Mouse (Mus musculus): Measurements from ENCODE around the gene Ptges3l. TPM values are rescaled to one million over a fixed set of nuclear protein-coding genes. Genes with fewer than 3 reads are reported as not detected.
"Not testable (repeated sequence)": the region's sequence is repeated elsewhere in the genome, so short reads cannot be mapped to it uniquely, and the experiment has no call there.

Ptges3l gene
- polyA plus RNA-seq, 1 experiment from 2014 or later, result 10.3 TPM

DNA sequence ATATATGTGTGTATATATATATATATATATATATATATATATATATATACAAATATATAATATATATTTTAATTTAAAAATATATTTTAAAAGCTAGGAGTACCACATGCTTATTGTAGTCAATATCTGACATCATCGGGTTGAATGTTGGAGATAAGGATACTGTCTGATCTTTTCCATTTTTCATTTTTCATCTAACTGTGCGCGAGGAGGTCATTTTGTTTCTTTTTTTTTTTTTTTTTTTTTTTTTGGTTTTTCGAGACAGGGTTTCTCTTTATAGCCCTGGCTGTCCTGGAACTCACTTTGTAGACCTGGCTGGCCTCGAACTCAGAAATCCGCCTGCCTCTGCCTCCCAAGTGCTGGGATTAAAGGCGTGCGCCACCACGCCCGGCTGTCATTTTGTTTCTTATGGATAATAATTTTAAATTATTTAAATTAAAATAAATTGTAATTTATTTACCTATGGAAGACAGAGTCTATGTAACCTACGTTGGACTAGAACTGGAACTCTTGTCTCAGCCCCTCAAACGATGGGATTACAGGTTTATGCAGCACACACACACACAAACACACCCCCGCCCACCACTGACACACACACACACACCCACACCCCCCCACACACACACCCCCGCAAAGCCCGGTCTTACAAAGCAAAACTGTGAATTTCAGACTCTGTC, 16.5 kb upstream of the Ptges3l start:
- WGBS, result 38% methylated on average over 14 of the region's 15 CpGs
- not testable (repeated sequence) for H3K27me3 ChIP-seq (ENCODE audit: control insufficient read depth, insufficient read depth, low read length); ATAC-seq (ENCODE audit: low FRiP score, low TSS enrichment); H3K4me2 ChIP-seq (replicated peaks; ENCODE audit: low read depth, low read length); H3K9ac ChIP-seq (ENCODE audit: low read depth, low read length); H3K9me3 ChIP-seq (ENCODE audit: control insufficient read depth, low read length); H3K27ac ChIP-seq (ENCODE audit: low read depth, low read length); H3K4me1 ChIP-seq (ENCODE audit: control insufficient read depth, insufficient read depth, low read length)
- H3K4me3 ChIP-seq (ENCODE audit: low read length), result peak overlapping the region; percentile 17; the same call in 1 of the 2 replicates
- H3K36me3 ChIP-seq (ENCODE audit: control insufficient read depth, insufficient read depth, low read length), result peaks cover 27% of the 10 kb centered on the region

DNA sequence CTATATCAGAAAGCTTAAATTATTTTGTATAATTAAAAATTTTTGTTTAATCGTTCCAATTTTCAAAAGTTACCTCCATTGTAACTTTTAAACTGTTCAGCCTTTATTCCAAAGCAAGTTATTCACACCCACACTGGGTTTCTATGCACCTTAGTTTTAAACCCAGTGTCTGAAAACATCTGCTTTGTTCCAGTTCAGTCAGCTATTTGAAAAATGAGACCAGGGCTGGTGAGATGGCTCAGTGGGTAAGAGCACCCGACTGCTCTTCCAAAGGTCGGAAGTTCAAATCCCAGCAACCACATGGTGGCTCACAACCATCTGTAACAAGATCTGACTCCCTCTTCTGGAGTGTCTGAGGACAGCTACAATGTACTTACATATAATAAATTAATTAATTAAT, 12.9 kb upstream of the Ptges3l start:
- 50% methylated on average over 3 of the region's 3 CpGs for WGBS
- H3K9ac ChIP-seq (ENCODE audit: low read depth, low read length); H3K27me3 ChIP-seq (ENCODE audit: control insufficient read depth, insufficient read depth, low read length); H3K4me1 ChIP-seq (ENCODE audit: control insufficient read depth, insufficient read depth, low read length); H3K9me3 ChIP-seq (ENCODE audit: control insufficient read depth, low read length); H3K4me2 ChIP-seq (replicated peaks; ENCODE audit: low read depth, low read length); H3K4me3 ChIP-seq (ENCODE audit: low read length); H3K27ac ChIP-seq (ENCODE audit: low read depth, low read length); ATAC-seq (ENCODE audit: low FRiP score, low TSS enrichment): not testable (repeated sequence)
- peaks cover 23% of the 10 kb centered on the region for H3K36me3 ChIP-seq (ENCODE audit: control insufficient read depth, insufficient read depth, low read length)

DNA sequence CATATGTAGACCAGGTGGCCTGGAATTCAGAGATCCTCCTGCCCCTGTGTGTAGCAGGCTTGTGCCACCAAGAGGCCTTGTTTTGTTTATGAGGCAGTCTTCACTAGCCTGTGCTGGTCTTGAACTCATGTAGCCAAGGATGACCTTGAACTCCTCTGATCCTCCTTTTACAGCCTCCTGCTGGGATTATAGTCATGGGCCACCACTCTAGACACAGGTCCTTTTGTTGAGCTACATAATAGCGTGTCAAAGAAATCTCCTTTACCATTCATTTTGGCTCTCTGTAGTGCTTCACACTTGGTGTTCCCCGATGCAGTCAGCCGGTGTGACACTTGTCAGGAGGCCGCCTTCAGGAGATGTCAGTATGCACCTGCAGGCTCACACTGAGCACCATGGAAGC, 11.8 kb upstream of the Ptges3l start:
- no peaks in the 10 kb centered on the region for H3K9me3 ChIP-seq (ENCODE audit: control insufficient read depth, low read length)
- no peaks in the 10 kb centered on the region for H3K4me1 ChIP-seq (ENCODE audit: control insufficient read depth, insufficient read depth, low read length)
- no peak overlapping the region for H3K9ac ChIP-seq (ENCODE audit: low read depth, low read length)
- no peaks in the 10 kb centered on the region for H3K27me3 ChIP-seq (ENCODE audit: control insufficient read depth, insufficient read depth, low read length)
- no peak for ATAC-seq (ENCODE audit: low FRiP score, low TSS enrichment)
- 85% methylated on average over 4 of the region's 4 CpGs for WGBS
- no peak overlapping the region for H3K27ac ChIP-seq (ENCODE audit: low read depth, low read length)
- peaks cover 30% of the 10 kb centered on the region for H3K36me3 ChIP-seq (ENCODE audit: control insufficient read depth, insufficient read depth, low read length)
- no peak overlapping the region for H3K4me3 ChIP-seq (ENCODE audit: low read length)
- no peak overlapping the region for H3K4me2 ChIP-seq (replicated peaks; ENCODE audit: low read depth, low read length)

DNA sequence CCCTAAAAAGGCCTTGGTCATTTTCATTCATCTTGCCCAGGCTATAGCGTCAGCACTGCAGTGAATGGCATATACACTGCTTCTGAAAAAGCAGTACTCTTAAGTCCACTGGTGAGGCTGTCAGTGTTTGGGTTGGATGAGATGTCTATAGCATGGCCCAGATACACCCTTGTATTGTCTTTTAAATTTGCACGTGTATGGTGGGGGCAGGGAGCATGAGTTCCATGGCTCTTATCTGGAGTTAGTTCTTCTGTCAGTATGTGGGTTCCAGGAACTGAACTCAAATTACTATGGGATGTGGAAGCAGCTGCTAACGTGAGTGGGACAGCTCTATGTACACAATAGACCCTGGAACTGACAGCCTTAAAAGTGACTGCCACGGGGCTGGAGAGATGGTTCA, 10.7 kb upstream of the Ptges3l start:
- ATAC-seq (ENCODE audit: low FRiP score, low TSS enrichment), result no peak
- H3K9me3 ChIP-seq (ENCODE audit: control insufficient read depth, low read length), result no peaks in the 10 kb centered on the region
- 86% methylated on average over 4 of the region's 4 CpGs for WGBS
- no peak overlapping the region for H3K4me2 ChIP-seq (replicated peaks; ENCODE audit: low read depth, low read length)
- H3K27me3 ChIP-seq (ENCODE audit: control insufficient read depth, insufficient read depth, low read length), result no peaks in the 10 kb centered on the region
- no peaks in the 10 kb centered on the region for H3K4me1 ChIP-seq (ENCODE audit: control insufficient read depth, insufficient read depth, low read length)
- no peak overlapping the region for H3K9ac ChIP-seq (ENCODE audit: low read depth, low read length)
- no peak overlapping the region for H3K4me3 ChIP-seq (ENCODE audit: low read length)
- no peak overlapping the region for H3K27ac ChIP-seq (ENCODE audit: low read depth, low read length)
- peaks cover 41% of the 10 kb centered on the region for H3K36me3 ChIP-seq (ENCODE audit: control insufficient read depth, insufficient read depth, low read length)

DNA sequence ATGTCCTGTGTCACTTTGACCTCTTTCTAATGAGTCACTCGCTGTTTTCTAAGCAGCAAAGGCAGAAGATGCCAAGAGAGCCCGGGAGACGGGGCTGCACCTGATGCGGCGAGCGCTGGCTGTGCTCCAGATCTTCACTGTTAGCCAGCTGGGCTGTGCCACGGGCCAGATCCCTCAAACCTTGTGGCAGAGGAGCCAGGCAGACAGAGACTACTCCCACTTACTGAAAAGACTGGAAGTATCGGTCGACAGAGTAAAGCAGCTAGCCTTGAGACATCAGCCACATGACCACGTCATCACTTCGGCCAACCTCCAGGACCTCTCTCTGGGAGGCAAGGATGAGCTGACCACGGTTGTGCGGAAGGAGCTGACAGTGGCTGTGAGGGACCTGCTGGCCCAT, 8.3 kb upstream of the Ptges3l start:
- H3K9ac ChIP-seq (ENCODE audit: low read depth, low read length), result no peak overlapping the region
- peaks cover 55% of the 10 kb centered on the region for H3K36me3 ChIP-seq (ENCODE audit: control insufficient read depth, insufficient read depth, low read length)
- no peaks in the 10 kb centered on the region for H3K4me1 ChIP-seq (ENCODE audit: control insufficient read depth, insufficient read depth, low read length)
- H3K27me3 ChIP-seq (ENCODE audit: control insufficient read depth, insufficient read depth, low read length), result no peaks in the 10 kb centered on the region
- no peak overlapping the region for H3K27ac ChIP-seq (ENCODE audit: low read depth, low read length)
- 92% methylated on average over 13 of the region's 13 CpGs for WGBS
- H3K4me3 ChIP-seq (ENCODE audit: low read length), result no peak overlapping the region
- H3K4me2 ChIP-seq (replicated peaks; ENCODE audit: low read depth, low read length), result no peak overlapping the region
- ATAC-seq (ENCODE audit: low FRiP score, low TSS enrichment), result no peak
- H3K9me3 ChIP-seq (ENCODE audit: control insufficient read depth, low read length), result no peaks in the 10 kb centered on the region

DNA sequence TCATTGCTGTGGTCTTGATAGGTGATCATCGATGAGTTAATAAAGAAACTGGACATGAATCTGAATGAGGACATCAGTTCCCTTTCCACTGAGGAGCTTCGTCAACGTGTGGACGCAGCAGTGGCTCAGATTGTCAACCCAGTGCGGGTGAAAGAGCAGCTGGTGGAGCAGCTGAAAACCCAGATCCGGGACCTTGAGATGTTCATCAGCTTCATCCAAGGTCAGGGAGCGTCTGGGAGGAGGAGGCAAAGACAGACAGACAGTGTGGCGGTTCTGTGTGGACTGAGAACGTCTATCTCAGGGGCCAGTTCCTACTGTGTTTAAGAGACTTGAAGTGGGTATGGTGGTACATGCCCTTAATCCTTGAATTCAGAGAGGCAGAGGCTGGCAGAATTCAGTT, 6.2 kb upstream of the Ptges3l start:
- H3K36me3 ChIP-seq (ENCODE audit: control insufficient read depth, insufficient read depth, low read length), result peaks cover 55% of the 10 kb centered on the region
- no peak overlapping the region for H3K9ac ChIP-seq (ENCODE audit: low read depth, low read length)
- no peak overlapping the region for H3K27ac ChIP-seq (ENCODE audit: low read depth, low read length)
- no peak overlapping the region for H3K4me3 ChIP-seq (ENCODE audit: low read length)
- no peak overlapping the region for H3K4me2 ChIP-seq (replicated peaks; ENCODE audit: low read depth, low read length)
- H3K9me3 ChIP-seq (ENCODE audit: control insufficient read depth, low read length), result no peaks in the 10 kb centered on the region
- 91% methylated on average over 9 of the region's 9 CpGs for WGBS
- no peak for ATAC-seq (ENCODE audit: low FRiP score, low TSS enrichment)
- peaks cover 7% of the 10 kb centered on the region for H3K4me1 ChIP-seq (ENCODE audit: control insufficient read depth, insufficient read depth, low read length)
- H3K27me3 ChIP-seq (ENCODE audit: control insufficient read depth, insufficient read depth, low read length), result no peaks in the 10 kb centered on the region

DNA sequence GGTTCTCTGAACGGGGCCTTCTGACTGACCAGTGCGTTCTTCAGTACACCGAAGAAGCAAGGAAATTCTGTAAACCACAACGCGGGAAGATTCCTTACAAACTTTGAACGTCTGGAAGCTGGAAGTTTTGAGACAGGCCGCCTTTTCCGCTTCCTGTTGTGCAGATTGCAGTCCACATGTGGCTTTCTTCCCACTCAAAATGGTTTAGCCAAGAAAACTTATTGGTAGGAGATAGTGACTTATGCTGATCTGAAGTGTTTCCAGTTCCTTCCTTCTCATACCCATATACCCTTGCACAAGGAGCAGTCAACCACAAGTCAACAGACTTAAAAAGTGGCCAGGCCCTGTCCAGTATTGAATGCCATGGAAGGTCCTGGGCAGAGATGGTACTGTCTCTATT, 1.0 kb upstream of the Ptges3l start:
- H3K27ac ChIP-seq (ENCODE audit: low read depth, low read length), result no peak overlapping the region
- peaks cover 19% of the 10 kb centered on the region for H3K4me1 ChIP-seq (ENCODE audit: control insufficient read depth, insufficient read depth, low read length)
- H3K9ac ChIP-seq (ENCODE audit: low read depth, low read length), result peak overlapping the region; percentile 82
- peak overlapping the region; percentile 95 for H3K4me3 ChIP-seq (ENCODE audit: low read length)
- ATAC-seq (ENCODE audit: low FRiP score, low TSS enrichment), result no peak
- 63% methylated on average over 8 of the region's 8 CpGs for WGBS
- H3K9me3 ChIP-seq (ENCODE audit: control insufficient read depth, low read length), result no peaks in the 10 kb centered on the region
- H3K27me3 ChIP-seq (ENCODE audit: control insufficient read depth, insufficient read depth, low read length), result no peaks in the 10 kb centered on the region
- peaks cover 18% of the 10 kb centered on the region for H3K36me3 ChIP-seq (ENCODE audit: control insufficient read depth, insufficient read depth, low read length)
- peak overlapping the region; percentile 78 for H3K4me2 ChIP-seq (replicated peaks; ENCODE audit: low read depth, low read length)

DNA sequence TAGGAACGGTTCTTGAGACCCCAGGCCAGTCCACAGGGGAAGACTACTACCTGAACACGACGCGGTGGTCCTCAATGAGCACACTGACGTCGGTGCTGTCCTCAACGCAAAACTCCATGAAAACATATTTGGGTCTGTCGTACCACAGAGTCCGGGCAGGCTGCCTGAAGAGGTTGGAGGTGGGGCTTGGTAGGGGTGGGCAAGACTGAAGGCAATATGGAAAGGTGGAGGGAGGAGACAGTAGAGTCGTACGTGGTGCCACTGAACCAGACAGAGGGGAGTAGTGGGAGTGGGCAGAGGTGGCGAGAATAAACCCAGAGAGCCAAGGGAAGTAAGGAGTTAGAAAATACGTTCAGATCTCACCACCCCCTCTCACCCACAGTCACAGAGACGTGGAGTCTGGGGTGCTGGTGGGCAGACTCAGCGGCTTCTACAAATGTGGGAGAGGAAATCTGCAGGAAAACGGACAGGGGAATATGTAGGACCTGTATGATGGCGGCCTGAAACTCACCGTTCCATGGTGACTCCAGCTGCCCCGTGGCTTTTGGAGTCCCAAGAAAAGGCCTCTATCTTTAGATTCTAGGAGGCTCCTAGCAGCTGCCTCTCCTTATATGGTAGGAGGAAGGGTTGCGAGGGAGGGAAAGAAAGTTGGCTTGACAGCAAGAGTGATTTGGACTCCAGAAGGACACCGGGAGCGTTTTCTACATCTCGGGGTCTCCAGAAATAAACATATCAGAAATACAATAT, 855 bp downstream of the Ptges3l start, which contains the start of gene Gm27029:
Gene Gm27029 (minus strand): TSS at position 692 of the 747 bp plus-strand sequence.
- H3K9ac ChIP-seq (ENCODE audit: low read depth, low read length), result peak within 1 kb of the TSS; percentile 82
- peak within 1 kb of the TSS; percentile 78 for H3K4me2 ChIP-seq (replicated peaks; ENCODE audit: low read depth, low read length)
- no peaks in the 10 kb centered on the region; the same call in 1 of the 2 replicates for H3K36me3 ChIP-seq (ENCODE audit: control insufficient read depth, insufficient read depth, low read length)
- peak within 1 kb of the TSS; percentile 95 for H3K4me3 ChIP-seq (ENCODE audit: low read length)
- H3K9me3 ChIP-seq (ENCODE audit: control insufficient read depth, low read length), result no peaks in the 10 kb centered on the region
- ATAC-seq (ENCODE audit: low FRiP score, low TSS enrichment), result peak; percentile 68
- H3K27ac ChIP-seq (ENCODE audit: low read depth, low read length), result peak within 1 kb of the TSS; percentile 80
- H3K4me1 ChIP-seq (ENCODE audit: control insufficient read depth, insufficient read depth, low read length), result peaks cover 19% of the 10 kb centered on the region
- H3K27me3 ChIP-seq (ENCODE audit: control insufficient read depth, insufficient read depth, low read length), result no peaks in the 10 kb centered on the region
- WGBS, result 3% methylated on average over 23 of the region's 23 CpGs

DNA sequence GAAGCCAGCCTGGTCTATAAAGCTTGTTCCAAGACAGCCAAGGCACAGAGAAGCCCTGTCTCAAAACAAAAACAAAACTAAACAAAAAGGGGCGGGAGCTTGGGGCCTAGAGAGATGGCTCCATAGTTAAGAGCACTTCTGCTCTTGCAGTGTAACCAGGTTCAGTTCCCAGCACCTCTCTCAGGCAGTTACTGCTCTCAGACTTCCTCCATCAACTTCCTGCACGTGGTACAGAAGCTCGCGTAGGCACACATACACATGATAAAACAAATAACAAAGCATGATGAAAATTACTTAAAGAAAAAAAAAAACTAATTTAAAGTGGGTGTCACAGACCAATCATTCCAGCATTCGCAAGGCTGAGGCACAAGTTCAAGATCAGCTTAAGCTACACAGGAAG, 5.0 kb downstream of the Ptges3l start:
- Histone ChIP-seq H3K9me3 (ENCODE audit: control insufficient read depth, low read length) (no peaks in the 10 kb centered on the region), H3K4me3 (ENCODE audit: low read length) (no peak overlapping the region), H3K9ac (ENCODE audit: low read depth, low read length) (no peak overlapping the region), H3K36me3 (ENCODE audit: control insufficient read depth, insufficient read depth, low read length) (no peaks in the 10 kb centered on the region), H3K27me3 (ENCODE audit: control insufficient read depth, insufficient read depth, low read length) (no peaks in the 10 kb centered on the region), H3K4me2 (replicated peaks; ENCODE audit: low read depth, low read length) (no peak overlapping the region), H3K4me1 (ENCODE audit: control insufficient read depth, insufficient read depth, low read length) (peaks cover 12% of the 10 kb centered on the region), H3K27ac (ENCODE audit: low read depth, low read length) (no peak overlapping the region)
- no peak for ATAC-seq (ENCODE audit: low FRiP score, low TSS enrichment)
- 91% methylated on average over 5 of the region's 5 CpGs for WGBS

Measured in kidney, embryonic 14.5 days (tissue).